Mouse (Mus musculus) cortical plate, adult 2 months (tissue): ENCODE results near the gene Cacnb2.

Source experiments
- CTCF ChIP-seq: fragments of 200-500 bp; IDR thresholded peaks from 2 replicates; pipeline ENCODE4 v1.5.1; 2011; ENCODE audit warnings: mild to moderate bottlenecking, control low read depth, low read length; ENCODE audit not compliant: insufficient read depth; ENCODE audit errors: extremely low read depth
- POLR2A ChIP-seq: fragments of 200-500 bp; IDR thresholded peaks from 2 replicates; pipeline ENCODE4 v1.6.1; 2011; ENCODE audit warnings: mild to moderate bottlenecking, low read length, control low read depth; ENCODE audit not compliant: insufficient read depth; ENCODE audit errors: extremely low read depth

GRCm38 (mm10) chr2:14992531-14992930, 389.6 kb downstream of the Cacnb2 start:
- TF ChIP-seq CTCF (no peak), POLR2A (no peak)
